Mouse (Mus musculus) 3T3-L1 (cell line): Measurements from ENCODE around the gene Col8a1.

Source experiments
- DNase-seq: peaks from one replicate; pipeline ENCODE4 v3.0.0-alpha.2; 2015; ENCODE audit warnings: low read depth, low spot score

The Col8a1 gene

DNA sequence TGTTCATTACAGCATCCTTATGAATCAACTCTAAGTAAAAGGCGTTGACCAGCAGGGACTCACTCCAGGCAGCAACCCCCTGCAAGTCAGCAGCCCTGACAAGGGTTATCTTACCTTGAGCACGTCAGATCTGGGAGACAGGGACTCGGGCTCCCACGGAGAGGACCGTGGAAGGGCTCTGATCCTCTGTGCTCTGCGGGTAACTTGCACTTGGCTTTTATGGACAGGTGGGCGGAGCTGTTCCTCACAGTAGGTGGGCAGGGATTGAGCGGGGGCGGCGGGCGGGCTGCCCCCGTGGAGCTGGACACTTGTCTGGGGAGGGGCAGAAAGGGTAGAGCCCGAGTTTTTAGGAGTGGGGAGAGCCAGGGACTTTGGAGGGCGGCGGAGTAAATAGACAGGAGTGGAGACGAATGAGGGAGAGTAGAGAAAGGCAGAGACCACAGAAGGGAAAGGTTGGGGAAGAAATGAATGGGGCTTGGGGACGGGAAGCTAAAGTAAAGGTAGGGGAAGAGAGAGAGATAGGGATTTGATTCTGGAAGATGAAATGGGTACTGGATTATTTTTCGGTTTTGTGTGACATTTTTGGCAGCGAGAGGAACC is at the start of gene Col8a1:
Col8a1 (minus strand) TSS at position 212 of the 600 bp plus-strand sequence.
- DNase-seq, result no peak

DNA sequence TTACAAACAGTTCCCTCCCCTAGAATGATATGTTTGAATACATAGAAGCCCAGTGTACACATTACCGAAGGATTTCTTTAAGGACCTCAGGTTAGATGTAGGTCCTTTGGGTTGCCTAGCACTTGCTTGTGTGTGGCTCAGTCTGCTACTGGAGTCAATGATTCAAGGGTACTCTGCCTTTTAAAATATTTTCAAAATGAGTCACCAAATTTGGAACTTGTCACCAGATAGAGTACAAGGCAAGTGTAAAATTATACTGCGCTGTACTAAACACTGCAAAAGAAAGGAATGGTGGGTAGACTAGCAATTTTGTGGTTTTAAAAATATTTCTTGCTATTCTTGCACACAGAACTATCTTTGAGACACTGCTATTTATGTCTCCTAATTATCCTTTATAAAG is 47.3 kb upstream of the Col8a1 start:
- DNase-seq, result peak; percentile 66

DNA sequence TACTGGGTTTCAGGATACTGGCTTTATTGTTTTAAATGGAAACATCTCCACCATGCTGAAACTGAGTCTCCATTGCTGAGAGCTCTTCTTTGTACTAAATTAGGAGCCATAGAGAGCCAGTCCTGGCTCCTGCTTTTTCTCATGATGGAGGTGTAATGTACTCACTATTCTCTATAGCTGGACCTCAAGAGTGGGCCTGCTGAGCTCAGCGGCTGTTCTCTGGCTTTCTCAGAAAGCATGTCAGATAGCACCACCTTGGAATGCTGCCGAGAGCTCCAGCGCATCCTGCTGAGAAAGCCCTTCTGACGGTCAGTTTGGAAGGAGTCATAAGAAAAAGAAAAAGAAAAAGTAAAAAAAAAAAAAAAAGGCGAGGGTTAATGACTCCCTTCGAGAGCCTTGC is 41.8 kb upstream of the Col8a1 start:
- no peak for DNase-seq

DNA sequence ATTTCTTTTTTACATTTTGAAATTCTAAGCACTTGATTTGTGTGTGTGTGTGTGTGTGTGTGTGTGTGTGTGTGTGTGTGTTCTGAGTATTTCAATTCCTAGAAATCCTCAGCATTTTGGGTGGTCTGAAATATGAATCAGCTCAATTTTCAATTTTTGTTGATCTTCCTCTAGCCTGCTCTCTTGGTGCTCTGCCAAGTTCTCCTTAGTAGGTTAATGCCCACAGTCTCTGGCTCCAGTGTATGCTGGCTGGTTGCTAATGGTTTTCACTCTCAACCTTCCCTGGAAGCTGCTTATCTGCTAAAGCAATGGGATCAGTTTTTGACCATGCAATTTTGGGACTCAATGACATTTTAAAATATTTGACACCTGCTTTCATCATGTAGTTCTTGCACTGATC is 24.5 kb upstream of the Col8a1 start:
- no peak for DNase-seq

GRCm38 (mm10) chr16:57765615-57766014 is 11.1 kb upstream of the Col8a1 start:
- DNase-seq, result no peak

DNA sequence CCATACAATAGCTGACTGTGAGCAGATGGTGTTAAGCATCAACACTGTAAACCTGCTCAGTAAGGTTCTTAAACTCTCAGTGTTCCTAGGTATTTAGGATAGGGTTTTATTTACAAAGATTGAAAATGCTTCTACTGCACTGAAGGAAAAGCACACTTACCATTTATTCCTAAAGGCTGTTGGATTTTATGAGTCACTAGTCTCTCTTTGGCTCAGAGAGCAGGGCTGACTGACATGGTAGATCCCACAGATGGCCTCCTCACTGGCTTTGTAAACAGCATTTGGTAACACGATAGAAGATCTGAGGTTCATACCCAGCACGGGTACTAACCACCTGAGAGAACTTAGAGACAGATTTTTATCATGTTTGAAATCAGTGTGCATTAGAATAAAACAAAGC is 5.3 kb upstream of the Col8a1 start:
- DNase-seq, result peak; percentile 54

DNA sequence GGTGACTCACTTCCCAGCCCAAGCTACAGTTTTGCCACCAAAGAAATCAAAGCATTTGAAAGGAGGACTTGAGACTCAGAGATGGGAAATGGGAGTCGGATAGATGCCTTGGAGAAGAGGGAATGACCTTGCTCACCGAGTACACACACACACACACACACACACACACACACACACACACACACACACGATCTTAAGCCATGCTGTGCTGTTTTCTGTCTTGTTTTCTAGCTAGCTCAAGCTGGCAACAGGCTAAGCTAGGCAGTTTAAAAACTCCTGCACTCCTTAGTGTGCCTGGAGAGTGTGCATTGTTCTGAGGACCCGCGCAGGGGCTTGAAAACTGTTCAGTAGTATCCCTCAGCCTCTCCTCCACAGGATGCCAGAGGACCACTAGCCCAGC is 1.2 kb upstream of the Col8a1 start:
- no peak for DNase-seq

DNA sequence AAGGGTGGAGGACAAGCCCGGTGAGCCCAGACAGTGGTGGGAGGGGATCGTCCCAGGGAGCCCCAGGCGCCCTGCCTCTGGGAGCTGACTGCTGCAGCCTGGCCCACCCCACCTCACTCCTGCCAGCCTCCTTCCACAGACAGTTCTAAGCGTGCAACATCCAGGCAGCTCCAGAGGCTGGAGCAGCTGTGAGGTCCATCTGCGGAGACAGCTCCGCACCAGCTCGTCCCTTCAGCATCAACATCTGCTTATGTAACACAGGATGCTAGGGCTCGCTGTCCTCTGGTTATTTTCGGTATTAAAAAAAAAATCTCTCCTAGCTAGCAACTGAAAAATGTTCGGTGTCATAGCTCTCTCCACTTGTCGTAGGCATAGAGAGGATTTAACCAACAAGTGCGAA is 704 bp upstream of the Col8a1 start:
- peak; percentile 77 for DNase-seq

DNA sequence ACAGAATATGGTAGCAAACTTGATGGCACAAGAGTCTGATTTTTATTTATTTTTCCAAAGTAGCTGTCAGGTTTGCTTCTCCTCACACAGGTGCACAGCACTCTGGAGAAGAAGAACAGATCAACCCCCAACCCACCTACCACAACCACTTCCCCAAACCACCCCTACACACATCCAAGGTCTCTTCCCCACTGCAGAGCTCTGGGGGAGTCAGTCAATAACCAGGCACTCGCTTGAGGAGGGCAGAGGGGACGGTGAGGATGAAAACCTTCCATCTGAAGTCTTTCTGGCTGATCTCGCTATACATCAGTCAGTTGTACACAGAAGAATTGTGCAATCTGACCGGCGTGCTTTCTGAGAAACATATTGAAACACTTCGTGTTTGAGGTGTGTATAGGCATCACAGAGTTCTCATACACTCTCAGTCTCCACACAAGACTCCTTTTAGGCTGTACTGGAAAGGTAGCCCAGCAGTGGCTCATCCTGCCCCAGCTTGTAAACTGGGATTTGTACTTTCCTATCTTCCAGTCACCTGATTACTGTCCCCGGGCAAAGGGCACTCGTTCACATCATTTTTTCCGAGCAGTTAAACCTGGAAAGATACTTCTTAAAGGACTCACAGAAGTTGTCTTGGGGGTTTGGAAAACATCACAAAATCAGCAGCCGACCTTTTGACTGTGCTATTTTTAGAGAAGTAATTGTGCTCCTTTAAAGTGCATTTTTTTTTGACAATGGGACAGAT is 827 bp downstream of the Col8a1 start:
- no peak for DNase-seq

DNA sequence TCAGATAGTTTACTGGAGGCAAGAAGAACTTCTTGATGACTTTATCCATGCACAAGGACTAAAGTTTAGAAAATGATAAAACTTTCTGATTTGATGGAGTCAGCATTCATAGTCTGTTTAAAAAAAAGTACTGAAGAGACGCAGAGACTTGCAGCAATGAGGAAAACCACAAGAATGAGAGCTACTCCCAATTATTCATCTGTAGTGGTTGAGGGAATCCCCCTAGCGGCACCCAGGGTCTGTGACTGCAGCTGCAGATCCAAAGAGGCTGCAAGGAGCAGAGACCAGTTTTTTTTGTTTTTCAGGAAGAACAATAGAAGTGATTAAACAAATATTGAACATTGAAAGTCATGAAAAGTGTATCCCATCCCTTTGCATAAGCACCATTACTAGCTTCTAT is 4.0 kb downstream of the Col8a1 start:
- DNase-seq, result peak; percentile 85

GRCm38 (mm10) chr16:57748093-57748492 is 6.4 kb downstream of the Col8a1 start:
- DNase-seq, result peak; percentile 75

DNA sequence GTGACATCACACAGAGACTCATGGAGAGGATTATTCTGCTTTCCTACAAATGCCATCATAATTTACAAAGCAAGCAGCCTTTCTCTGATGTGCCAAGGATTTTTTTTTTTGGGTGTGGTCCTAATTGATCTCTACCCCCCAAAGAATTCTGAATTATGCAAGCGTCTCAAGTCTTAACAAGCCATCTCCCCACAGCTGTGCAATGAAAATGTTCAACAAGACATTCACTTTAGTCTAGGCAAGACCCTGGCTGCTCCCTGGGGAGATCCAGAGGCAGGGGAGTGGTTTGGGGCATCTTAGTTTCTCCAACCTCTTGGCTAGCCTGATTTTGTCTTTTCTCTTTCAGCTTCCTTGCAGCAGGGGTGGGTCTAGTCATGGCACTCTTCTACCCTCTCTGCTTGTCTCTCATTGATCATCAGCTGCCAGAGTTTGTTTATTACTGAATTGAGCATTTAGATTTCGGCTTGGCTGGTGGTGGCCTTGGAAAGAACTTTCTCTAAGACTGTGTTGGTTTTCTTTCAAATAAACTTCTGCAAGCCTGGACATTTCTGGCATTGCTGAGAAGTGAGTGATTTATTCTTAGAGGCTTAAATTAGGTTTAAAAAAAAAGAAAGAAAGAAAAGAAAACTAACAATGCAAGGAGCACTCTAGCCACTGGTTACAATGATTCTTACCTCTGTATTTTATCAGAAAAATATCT is 7.0 kb downstream of the Col8a1 start:
- peak; percentile 54 for DNase-seq

GRCm38 (mm10) chr16:57740169-57740568 is 14.4 kb downstream of the Col8a1 start:
- no peak for DNase-seq

GRCm38 (mm10) chr16:57734942-57735341 is 19.6 kb downstream of the Col8a1 start:
- no peak for DNase-seq

- DNase-seq, result no peak
Measured at GRCm38 (mm10) chr16:57733545-57733944, 21.0 kb downstream of the Col8a1 start.

GRCm38 (mm10) chr16:57733139-57733538 is 21.4 kb downstream of the Col8a1 start:
- DNase-seq, result no peak

GRCm38 (mm10) chr16:57724978-57725377 is 29.6 kb downstream of the Col8a1 start:
- DNase-seq, result no peak

DNA sequence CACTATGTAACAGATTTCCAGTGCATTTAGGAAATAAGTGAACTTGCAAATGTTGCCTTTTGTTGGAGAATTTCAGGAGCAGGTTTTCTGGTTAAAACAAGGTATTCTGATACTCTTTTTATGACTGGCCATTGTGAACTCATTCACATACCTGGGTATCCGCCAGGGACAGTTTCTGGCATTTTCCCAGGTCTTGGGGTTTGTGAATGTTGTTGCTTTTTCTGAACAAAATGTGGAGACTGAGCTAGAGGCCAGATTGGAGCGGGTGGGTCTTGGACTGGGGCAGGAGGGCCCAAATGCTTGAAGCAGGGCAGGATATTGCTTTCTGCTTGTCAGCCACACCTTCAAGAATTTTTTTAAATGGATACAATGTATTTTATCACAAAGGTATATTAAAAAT is 35.6 kb downstream of the Col8a1 start:
- DNase-seq, result no peak

DNA sequence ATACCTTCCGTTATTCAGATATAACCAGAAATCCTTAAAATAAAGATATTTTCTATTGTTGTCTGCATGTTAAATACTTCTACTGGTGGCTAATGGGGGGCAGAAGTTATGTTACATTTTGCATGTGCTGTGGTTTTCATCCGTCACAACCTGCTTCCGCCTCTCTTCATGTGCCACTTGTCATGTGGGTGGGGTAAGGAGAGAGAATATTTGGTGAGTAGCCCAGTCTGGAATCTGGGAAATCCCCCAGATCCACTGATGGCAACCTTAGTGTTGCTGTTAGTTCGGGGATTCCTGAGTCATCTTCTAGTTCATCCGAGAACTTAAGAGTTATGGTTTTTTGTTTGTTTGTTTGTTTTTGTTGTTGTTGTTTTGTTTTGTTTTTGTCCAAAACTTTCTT is 55.8 kb downstream of the Col8a1 start:
- DNase-seq, result peak; percentile 91

DNA sequence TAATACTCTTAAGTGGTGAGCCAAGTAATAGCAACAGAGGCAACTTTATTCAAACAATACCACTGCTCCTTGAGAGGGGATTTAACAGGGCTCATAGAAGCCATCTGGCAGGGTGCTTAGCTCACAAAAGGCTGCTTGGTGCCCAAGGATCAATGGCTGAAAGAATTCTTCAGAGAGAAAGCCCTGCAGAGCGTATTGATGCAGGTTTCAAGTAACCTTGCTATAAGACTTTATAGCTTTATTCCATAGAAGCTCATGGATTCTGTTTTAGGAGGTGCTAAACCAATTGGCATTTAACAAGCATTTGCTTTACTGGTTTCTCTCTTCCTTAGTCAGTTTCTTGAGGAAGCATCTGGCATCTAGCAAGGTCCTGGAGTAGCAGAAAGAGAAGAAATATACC is 59.8 kb downstream of the Col8a1 start:
- no peak for DNase-seq

- DNase-seq, result peak; percentile 34
Measured at GRCm38 (mm10) chr16:57693906-57694522, 60.5 kb downstream of the Col8a1 start.

DNA sequence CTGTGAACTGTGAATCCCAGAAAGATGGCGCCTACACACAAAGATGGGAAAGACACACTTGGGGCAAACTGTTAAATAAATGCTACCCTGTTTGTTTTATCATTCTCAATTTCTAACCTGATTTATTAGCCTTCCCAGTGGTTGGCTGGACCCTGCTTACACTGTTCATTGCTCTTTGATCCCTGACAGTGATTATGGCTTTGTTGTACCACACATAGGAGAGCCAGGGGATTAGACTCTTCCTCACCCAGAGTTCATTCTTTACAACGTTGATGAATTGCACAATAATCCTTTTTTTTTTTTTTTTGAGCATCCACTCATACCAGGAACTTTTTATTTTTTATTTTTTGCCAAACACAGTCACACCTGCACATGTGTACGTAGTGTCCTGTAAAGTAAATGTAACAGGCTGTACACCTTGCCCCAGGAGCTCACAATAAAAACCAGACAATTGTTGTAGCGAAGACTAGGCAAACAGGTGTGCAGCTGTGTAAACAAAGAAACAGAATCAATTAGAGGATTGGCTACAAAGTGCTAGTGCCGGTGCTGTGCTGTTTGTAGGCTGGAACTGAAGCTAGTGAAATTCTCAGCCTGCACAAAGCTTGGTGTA is 68.6 kb downstream of the Col8a1 start:
- no peak for DNase-seq
